ENCODE assay signal across 17 mouse cellular contexts in the genomic region with DNA sequence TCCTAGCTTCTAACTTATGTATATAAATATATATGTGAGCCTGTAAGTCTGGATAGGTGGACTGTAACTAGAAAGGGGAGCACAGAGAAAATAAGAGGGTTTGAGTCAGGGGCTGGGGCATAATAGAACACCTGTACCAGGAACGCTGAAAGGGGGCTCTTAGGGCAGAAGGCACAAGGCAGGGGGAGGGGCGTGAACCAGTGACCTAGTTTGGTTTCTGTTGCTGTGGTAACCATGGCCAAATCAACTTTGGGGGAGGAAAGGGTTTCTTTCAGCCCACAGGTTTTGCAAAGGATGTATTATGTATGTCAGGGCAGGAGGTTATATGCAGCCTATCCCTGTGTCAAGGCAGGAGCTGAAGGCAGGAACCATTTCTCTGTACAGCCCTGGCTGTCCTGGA.
"Had no signal": no experiment of that assay in that cellular context is flagged by ENCODE, and none has a peak within 500 bp of the region (broad histone marks: within the 10 kb centered on the region; RNA-seq: fewer than 3 reads in every experiment).

No protein-coding gene starts in this region.

- H3K27ac ChIP-seq: kidney, embryonic 15.5 days; limb, embryonic 12.5 days; liver, embryonic 15.5 days; lung, embryonic 15.5 days; macrophage; midbrain, embryonic 12.5 days; neural tube, embryonic 15.5 days had no signal

- ATAC-seq: intestine, embryonic 16.5 days had no signal

- H3K36me3 ChIP-seq: kidney, embryonic 15.5 days; limb, embryonic 12.5 days; liver, embryonic 15.5 days; lung, embryonic 15.5 days; midbrain, embryonic 12.5 days; neural tube, embryonic 15.5 days had no signal

- H3K4me2 ChIP-seq: kidney, embryonic 15.5 days; limb, embryonic 12.5 days; liver, embryonic 15.5 days; lung, embryonic 15.5 days; midbrain, embryonic 12.5 days; neural tube, embryonic 15.5 days had no signal

- H3K4me1 ChIP-seq: kidney, embryonic 15.5 days; limb, embryonic 12.5 days; lung, embryonic 15.5 days; midbrain, embryonic 12.5 days; neural tube, embryonic 15.5 days had no signal

- H3K9ac ChIP-seq: kidney, embryonic 15.5 days; limb, embryonic 12.5 days; liver, embryonic 15.5 days; lung, embryonic 15.5 days; midbrain, embryonic 12.5 days; neural tube, embryonic 15.5 days had no signal

- H3K4me3 ChIP-seq: kidney, embryonic 15.5 days; limb, embryonic 12.5 days; liver, embryonic 15.5 days; lung, embryonic 15.5 days; megakaryocyte, embryonic 14.5 days; midbrain, embryonic 12.5 days; myocyte; neural tube, embryonic 15.5 days had no signal

- H3K9me3 ChIP-seq: kidney, embryonic 15.5 days; limb, embryonic 12.5 days; liver, embryonic 15.5 days; lung, embryonic 15.5 days; megakaryocyte, embryonic 14.5 days; midbrain, embryonic 12.5 days; neural tube, embryonic 15.5 days had no signal

- H3K27me3 ChIP-seq: kidney, embryonic 15.5 days; limb, embryonic 12.5 days; liver, embryonic 15.5 days; lung, embryonic 15.5 days; midbrain, embryonic 12.5 days; neural tube, embryonic 15.5 days had no signal

- DNase-seq: kidney, adult 2 months; kidney, postnatal 25 days; layer of hippocampus, adult 9-11 months; layer of hippocampus, postnatal 36 days; lung, postnatal 14 days; right cerebral cortex, postnatal 4 days; spleen, adult 18-20 months had no signal
